Mouse (Mus musculus): ENCODE results near the gene Agmat. TPM values are rescaled to one million over a fixed set of nuclear protein-coding genes. Genes with fewer than 3 reads are reported as not detected.

Gene Agmat
- polyA plus RNA-seq, 1 experiment from 2014 or later, result not detected

GRCm38 (mm10) chr4:141781201-141781985, 34.9 kb downstream of the Agmat start:
- no peaks in the 10 kb centered on the region for H3K27me3 ChIP-seq (ENCODE audit: control insufficient read depth, insufficient read depth, low read length)
- H3K27ac ChIP-seq (ENCODE audit: low read depth, low read length), result no peak overlapping the region
- no peaks in the 10 kb centered on the region for H3K9me3 ChIP-seq (ENCODE audit: control insufficient read depth, low read length)
- 92% methylated on average over 8 of the region's 8 CpGs for WGBS
- H3K9ac ChIP-seq (replicated peaks; ENCODE audit: low read depth, low read length), result no peak overlapping the region
- ATAC-seq (ENCODE audit: low read depth), result no peak
- peaks cover 47% of the 10 kb centered on the region for H3K36me3 ChIP-seq (ENCODE audit: control insufficient read depth, insufficient read depth, low read length)
- no peak overlapping the region for H3K4me3 ChIP-seq (ENCODE audit: low read depth, low read length)
- H3K4me1 ChIP-seq (ENCODE audit: control insufficient read depth, insufficient read depth, low read length), result no peaks in the 10 kb centered on the region
- no peak overlapping the region for H3K4me2 ChIP-seq (ENCODE audit: low read depth, low read length)

GRCm38 (mm10) chr4:141784835-141785234, 38.4 kb downstream of the Agmat start:
- no peaks in the 10 kb centered on the region for H3K27me3 ChIP-seq (ENCODE audit: control insufficient read depth, insufficient read depth, low read length)
- H3K9me3 ChIP-seq (ENCODE audit: control insufficient read depth, low read length), result no peaks in the 10 kb centered on the region
- ATAC-seq (ENCODE audit: low read depth), result no peak
- H3K4me2 ChIP-seq (ENCODE audit: low read depth, low read length), result no peak overlapping the region
- H3K4me3 ChIP-seq (ENCODE audit: low read depth, low read length), result no peak overlapping the region
- no peak overlapping the region for H3K27ac ChIP-seq (ENCODE audit: low read depth, low read length)
- peaks cover 41% of the 10 kb centered on the region for H3K36me3 ChIP-seq (ENCODE audit: control insufficient read depth, insufficient read depth, low read length)
- no peak overlapping the region for H3K9ac ChIP-seq (replicated peaks; ENCODE audit: low read depth, low read length)
- WGBS, result 82% methylated on average over 5 of the region's 5 CpGs
- peaks cover 3% of the 10 kb centered on the region; the same call in 1 of the 2 replicates for H3K4me1 ChIP-seq (ENCODE audit: control insufficient read depth, insufficient read depth, low read length)

GRCm38 (mm10) chr4:141786141-141786540, 39.7 kb downstream of the Agmat start:
- H3K4me1 ChIP-seq (ENCODE audit: control insufficient read depth, insufficient read depth, low read length), result peaks cover 5% of the 10 kb centered on the region; the same call in 1 of the 2 replicates
- ATAC-seq (ENCODE audit: low read depth), result no peak
- H3K4me2 ChIP-seq (ENCODE audit: low read depth, low read length), result no peak overlapping the region
- H3K9ac ChIP-seq (replicated peaks; ENCODE audit: low read depth, low read length), result no peak overlapping the region
- no peak overlapping the region for H3K27ac ChIP-seq (ENCODE audit: low read depth, low read length)
- WGBS, result 92% methylated on average over 13 of the region's 13 CpGs
- no peaks in the 10 kb centered on the region for H3K27me3 ChIP-seq (ENCODE audit: control insufficient read depth, insufficient read depth, low read length)
- H3K4me3 ChIP-seq (ENCODE audit: low read depth, low read length), result no peak overlapping the region
- H3K9me3 ChIP-seq (ENCODE audit: control insufficient read depth, low read length), result no peaks in the 10 kb centered on the region
- H3K36me3 ChIP-seq (ENCODE audit: control insufficient read depth, insufficient read depth, low read length), result peaks cover 30% of the 10 kb centered on the region

- Histone ChIP-seq H3K4me3 (ENCODE audit: low read depth, low read length) (no peak overlapping the region), H3K9me3 (ENCODE audit: control insufficient read depth, low read length) (no peaks in the 10 kb centered on the region), H3K36me3 (ENCODE audit: control insufficient read depth, insufficient read depth, low read length) (peaks cover 22% of the 10 kb centered on the region), H3K9ac (replicated peaks; ENCODE audit: low read depth, low read length) (no peak overlapping the region), H3K27me3 (ENCODE audit: control insufficient read depth, insufficient read depth, low read length) (no peaks in the 10 kb centered on the region), H3K4me1 (ENCODE audit: control insufficient read depth, insufficient read depth, low read length) (peaks cover 5% of the 10 kb centered on the region; the same call in 1 of the 2 replicates), H3K27ac (ENCODE audit: low read depth, low read length) (no peak overlapping the region), H3K4me2 (ENCODE audit: low read depth, low read length) (no peak overlapping the region)
- no peak for ATAC-seq (ENCODE audit: low read depth)
- 57% methylated on average over 6 of the region's 6 CpGs for WGBS
Observed at GRCm38 (mm10) chr4:141787046-141787445, 40.6 kb downstream of the Agmat start.

- ATAC-seq (ENCODE audit: low read depth), result no peak
- Histone ChIP-seq H3K4me3 (ENCODE audit: low read depth, low read length) (no peak overlapping the region), H3K36me3 (ENCODE audit: control insufficient read depth, insufficient read depth, low read length) (peaks cover 18% of the 10 kb centered on the region), H3K27ac (ENCODE audit: low read depth, low read length) (no peak overlapping the region), H3K27me3 (ENCODE audit: control insufficient read depth, insufficient read depth, low read length) (no peaks in the 10 kb centered on the region), H3K4me2 (ENCODE audit: low read depth, low read length) (no peak overlapping the region), H3K9me3 (ENCODE audit: control insufficient read depth, low read length) (no peaks in the 10 kb centered on the region), H3K4me1 (ENCODE audit: control insufficient read depth, insufficient read depth, low read length) (peaks cover 5% of the 10 kb centered on the region; the same call in 1 of the 2 replicates), H3K9ac (replicated peaks; ENCODE audit: low read depth, low read length) (no peak overlapping the region)
- 84% methylated on average over 7 of the region's 7 CpGs for whole genome bisulfite sequencing
Observed at GRCm38 (mm10) chr4:141787462-141787861, 41.0 kb downstream of the Agmat start.

- H3K36me3 ChIP-seq (ENCODE audit: control insufficient read depth, insufficient read depth, low read length), result peaks cover 5% of the 10 kb centered on the region; the same call in 1 of the 2 replicates
- no peaks in the 10 kb centered on the region for H3K27me3 ChIP-seq (ENCODE audit: control insufficient read depth, insufficient read depth, low read length)
- H3K9me3 ChIP-seq (ENCODE audit: control insufficient read depth, low read length), result no peaks in the 10 kb centered on the region
- H3K4me1 ChIP-seq (ENCODE audit: control insufficient read depth, insufficient read depth, low read length), result peaks cover 8% of the 10 kb centered on the region; the same call in 1 of the 2 replicates
- 57% methylated on average over 3 of the region's 3 CpGs for WGBS
- no peak for ATAC-seq (ENCODE audit: low read depth)
- H3K9ac ChIP-seq (replicated peaks; ENCODE audit: low read depth, low read length), result peak overlapping the region; percentile 88
- peak overlapping the region; percentile 85 for H3K4me3 ChIP-seq (ENCODE audit: low read depth, low read length)
- 0 out of 2 replicates have a peak overlapping the region, but pooled peaks have one; percentile 62 for H3K27ac ChIP-seq (ENCODE audit: low read depth, low read length)
- peak overlapping the region; percentile 79 for H3K4me2 ChIP-seq (ENCODE audit: low read depth, low read length)
Observed at GRCm38 (mm10) chr4:141789564-141790218, 43.2 kb downstream of the Agmat start.

- peaks cover 15% of the 10 kb centered on the region; the same call in 1 of the 2 replicates for H3K4me1 ChIP-seq (ENCODE audit: control insufficient read depth, insufficient read depth, low read length)
Observed at GRCm38 (mm10) chr4:141790524-141790990, 44.1 kb downstream of the Agmat start, which contains the start of gene Dnajc16. Gene Dnajc16 (minus strand): TSS chr4:141790931.

DNA sequence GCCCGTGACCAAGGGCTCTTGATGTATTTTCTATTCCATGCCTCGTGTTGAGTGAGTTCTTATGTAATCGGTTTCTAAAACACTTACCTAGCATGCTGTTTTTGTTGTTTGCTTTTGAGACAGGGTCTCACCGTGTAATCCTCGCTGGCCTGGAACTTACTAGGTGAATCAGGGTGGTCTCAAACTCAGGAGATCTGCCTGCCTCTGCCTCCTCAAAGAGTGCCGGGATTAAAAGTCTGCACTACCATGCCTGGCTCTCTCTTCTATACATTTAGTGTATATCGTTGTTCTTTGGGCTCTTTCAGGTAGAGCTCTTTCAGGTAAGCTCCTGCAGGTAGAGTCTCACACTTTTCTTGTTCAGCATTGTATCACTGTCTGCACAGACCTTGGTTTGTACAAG, 45.0 kb downstream of the Agmat start:
- no peak for ATAC-seq (ENCODE audit: low read depth)
- Histone ChIP-seq H3K36me3 (ENCODE audit: control insufficient read depth, insufficient read depth, low read length) (no peaks in the 10 kb centered on the region), H3K4me2 (ENCODE audit: low read depth, low read length) (no peak overlapping the region), H3K9me3 (ENCODE audit: control insufficient read depth, low read length) (no peaks in the 10 kb centered on the region), H3K27ac (ENCODE audit: low read depth, low read length) (no peak overlapping the region), H3K4me3 (ENCODE audit: low read depth, low read length) (no peak overlapping the region), H3K4me1 (ENCODE audit: control insufficient read depth, insufficient read depth, low read length) (peaks cover 15% of the 10 kb centered on the region; the same call in 1 of the 2 replicates), H3K9ac (replicated peaks; ENCODE audit: low read depth, low read length) (no peak overlapping the region), H3K27me3 (ENCODE audit: control insufficient read depth, insufficient read depth, low read length) (no peaks in the 10 kb centered on the region)
- WGBS, result 92% methylated on average over 7 of the region's 7 CpGs

More at GRCm38 (mm10) chr4:141790524-141790990, 44.1 kb downstream of the Agmat start, which contains the start of gene Dnajc16:
- under 1% methylated on average over 42 of the region's 42 CpGs for WGBS
- H3K4me3 ChIP-seq (ENCODE audit: low read depth, low read length), result peak within 1 kb of the TSS; percentile 85
- H3K9ac ChIP-seq (replicated peaks; ENCODE audit: low read depth, low read length), result peak within 1 kb of the TSS; percentile 88
- H3K27me3 ChIP-seq (ENCODE audit: control insufficient read depth, insufficient read depth, low read length), result no peaks in the 10 kb centered on the region
- peak within 1 kb of the TSS; percentile 69; the same call in 1 of the 2 replicates for H3K27ac ChIP-seq (ENCODE audit: low read depth, low read length)
- peak; percentile 90 for ATAC-seq (ENCODE audit: low read depth)
- no peaks in the 10 kb centered on the region for H3K9me3 ChIP-seq (ENCODE audit: control insufficient read depth, low read length)
- H3K36me3 ChIP-seq (ENCODE audit: control insufficient read depth, insufficient read depth, low read length), result no peaks in the 10 kb centered on the region; the same call in 1 of the 2 replicates
- H3K4me2 ChIP-seq (ENCODE audit: low read depth, low read length), result peak within 1 kb of the TSS; percentile 79
